Mouse (Mus musculus): ENCODE measurements at regions not wholly inside any gene's neighbourhood (a gene's known extent, or its start where the extent isn't known, plus 50 kb on each side); places are given as distances from the start of the nearest gene placed in this dataset.

GRCm38 (mm10) chr12:109694801-109695430, 94.8 kb upstream of the Rtl1 start:
- TF ChIP-seq POLR2A (IDR thresholded peaks at IDR 0.05; ENCODE audit: control insufficient read depth, low read depth, low read length): no peak
- no peak for TF ChIP-seq CTCF (IDR thresholded peaks at IDR 0.05; ENCODE audit: control insufficient read depth, insufficient read depth, insufficient replicate concordance, low read depth, low read length)
